Mouse (Mus musculus) kidney, postnatal 10 days (tissue): Measurements from ENCODE around the gene B230219D22Rik.
"Not testable (repeated sequence)": the region's sequence is repeated elsewhere in the genome, so short reads cannot be mapped to it uniquely, and the experiment has no call there.

Source experiments
- DNase-seq: peaks from one replicate; pipeline ENCODE4 v3.0.0; 2021; ENCODE audit warnings: mixed read lengths

Gene B230219D22Rik

DNA sequence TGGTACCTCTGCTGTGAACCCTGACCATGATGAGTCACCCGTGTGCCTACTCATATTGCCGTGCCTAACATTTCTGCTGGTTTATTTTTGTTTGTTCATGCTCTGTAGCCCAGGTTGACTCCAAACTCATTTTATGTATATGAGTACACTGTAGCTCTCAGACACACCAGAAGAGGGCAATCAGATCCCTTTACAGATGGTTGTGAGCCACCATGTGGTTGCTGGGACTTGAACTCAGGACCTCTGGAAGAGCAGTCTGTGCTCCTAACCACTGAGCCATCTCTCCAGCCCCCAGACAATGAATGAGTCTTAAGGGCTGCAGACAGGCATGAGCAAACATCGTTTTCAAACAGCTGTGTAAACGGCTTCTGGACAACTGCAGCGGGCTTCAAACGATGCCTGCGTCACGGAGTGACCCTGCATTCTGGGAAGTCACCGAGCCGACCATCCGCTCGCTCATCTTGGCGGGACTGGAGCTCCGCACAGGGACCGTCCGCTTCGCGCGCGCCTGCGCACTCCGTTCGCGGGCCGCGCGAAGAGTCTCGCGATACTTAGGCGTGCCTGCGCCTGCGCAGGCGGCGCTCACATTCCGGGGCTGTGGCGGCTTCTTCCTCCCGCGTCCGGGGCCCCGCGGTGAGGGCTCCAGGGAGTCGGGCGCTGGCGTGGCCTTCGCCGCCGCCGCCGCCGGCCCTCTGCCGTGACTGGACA is at the start of gene B230219D22Rik:
TSS of gene B230219D22Rik (plus strand) at position 590 of the 708 bp plus-strand sequence.
- DNase-seq, result peak; percentile 95

DNA sequence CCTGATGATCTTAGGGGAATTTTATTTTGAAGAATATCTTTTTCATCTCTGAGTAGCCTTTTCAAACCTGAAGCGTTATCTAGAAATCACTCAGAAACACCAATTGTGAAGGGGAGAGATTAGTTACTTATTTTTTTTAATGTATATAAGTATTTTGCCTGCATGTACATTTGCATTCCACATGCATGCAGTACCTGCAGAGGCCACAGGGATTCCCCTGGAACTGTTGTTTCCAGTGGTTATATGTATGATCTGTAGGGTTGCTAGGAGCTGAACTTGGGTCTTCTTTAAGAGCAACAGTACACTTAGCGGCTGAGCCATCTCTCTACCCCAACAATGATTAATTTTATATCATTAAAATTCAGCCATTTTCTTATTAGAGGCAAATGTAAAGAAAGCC is 48.4 kb upstream of the B230219D22Rik start:
- DNase-seq, result peak; percentile 31

DNA sequence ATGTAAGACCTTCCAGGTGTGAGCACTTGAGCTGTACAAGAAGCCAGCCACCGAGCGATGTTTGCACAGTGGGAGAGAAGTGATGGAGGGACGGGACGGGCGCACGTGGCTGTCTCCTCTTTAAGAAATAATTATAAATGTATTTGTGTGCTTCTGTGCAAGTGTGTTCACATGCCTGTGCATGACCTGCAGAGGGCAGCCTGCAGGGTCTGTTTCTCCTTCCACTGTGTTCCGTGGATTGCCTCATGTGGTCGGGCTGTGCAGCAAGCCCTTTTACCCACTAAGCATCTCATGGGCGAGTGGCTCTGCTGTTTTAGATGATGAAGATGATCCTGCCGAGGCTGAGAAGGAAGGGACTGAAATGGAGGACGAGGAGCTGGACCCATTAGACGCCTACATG is 42.8 kb upstream of the B230219D22Rik start:
- DNase-seq, result no peak

DNA sequence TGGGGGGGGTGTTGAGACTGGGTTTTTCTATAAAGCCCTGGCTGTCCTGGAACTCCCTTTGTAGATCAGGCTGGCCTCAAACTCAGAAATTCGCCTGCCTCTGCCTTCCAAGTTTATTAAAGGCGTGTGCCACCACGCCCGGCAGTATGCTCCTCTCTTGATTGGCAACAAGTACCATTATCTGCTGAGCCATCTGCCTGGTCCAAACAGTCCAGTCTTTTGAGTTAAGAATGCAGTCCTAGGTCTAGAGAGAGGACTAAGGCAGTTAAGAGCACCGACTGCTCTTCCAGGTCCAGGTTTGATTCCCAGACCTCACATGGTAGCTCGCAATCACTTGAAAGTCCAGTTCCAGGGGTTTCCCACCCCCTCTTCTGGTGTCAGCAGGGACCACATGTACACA is 41.9 kb upstream of the B230219D22Rik start:
- no peak for DNase-seq

DNA sequence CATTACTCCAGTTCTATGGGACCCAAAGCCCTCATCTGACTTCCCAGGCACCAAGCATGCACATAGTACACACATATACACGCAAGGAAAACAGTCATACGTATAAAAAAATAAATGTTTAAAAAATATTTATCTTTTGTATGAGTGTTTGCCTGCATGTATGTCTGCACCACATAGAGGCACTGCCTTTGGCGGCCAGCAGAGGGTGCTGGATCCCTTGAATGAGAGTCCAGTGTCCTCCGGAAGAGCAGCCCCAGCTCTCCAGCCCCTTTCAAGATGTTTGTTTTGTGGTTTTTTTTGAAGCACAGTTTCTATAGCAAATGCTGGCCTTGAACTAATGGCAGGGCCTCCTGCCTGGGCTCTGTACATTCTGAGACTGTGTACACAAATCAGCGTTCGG is 24.4 kb upstream of the B230219D22Rik start:
- DNase-seq, result peak; percentile 73

DNA sequence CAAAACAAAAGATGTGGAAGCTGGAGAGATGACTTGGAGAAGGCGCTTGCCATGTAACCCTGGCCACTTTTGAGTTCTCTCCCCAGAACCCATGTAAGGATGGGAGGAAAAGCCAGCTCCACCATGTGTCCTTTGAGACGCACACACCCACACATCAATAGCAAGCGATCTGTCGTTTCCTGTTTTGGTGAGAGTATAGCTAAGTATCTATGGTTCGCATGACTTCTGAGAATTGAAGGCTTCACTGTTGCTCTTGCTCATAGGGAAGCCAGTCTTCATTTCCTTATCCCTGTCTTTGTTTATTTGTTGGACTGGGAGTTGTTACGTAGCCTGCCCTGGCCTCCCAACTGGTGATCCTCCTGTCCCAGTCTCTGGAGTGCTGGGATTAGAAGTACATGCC is 20.2 kb upstream of the B230219D22Rik start:
- DNase-seq, result no peak

DNA sequence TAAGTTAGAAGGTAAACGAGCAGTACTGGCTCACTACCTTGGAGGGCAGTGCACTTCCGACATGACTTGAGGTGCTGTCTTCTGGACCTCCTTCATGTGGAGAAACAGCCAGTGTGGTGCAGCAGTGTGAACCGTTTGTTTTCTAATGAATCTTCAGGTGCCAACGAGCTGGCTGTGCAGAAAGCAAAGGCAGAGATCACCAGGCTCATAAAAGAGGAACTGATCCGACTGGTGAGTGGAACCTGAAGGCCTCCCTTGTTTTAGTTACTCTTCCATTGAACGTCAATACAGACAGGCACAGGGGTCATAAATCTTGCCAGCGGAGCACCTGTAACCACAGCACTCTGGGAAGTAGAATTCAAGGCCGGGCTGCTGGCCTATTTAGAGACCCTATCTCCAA is 15.6 kb upstream of the B230219D22Rik start:
- no peak for DNase-seq

DNA sequence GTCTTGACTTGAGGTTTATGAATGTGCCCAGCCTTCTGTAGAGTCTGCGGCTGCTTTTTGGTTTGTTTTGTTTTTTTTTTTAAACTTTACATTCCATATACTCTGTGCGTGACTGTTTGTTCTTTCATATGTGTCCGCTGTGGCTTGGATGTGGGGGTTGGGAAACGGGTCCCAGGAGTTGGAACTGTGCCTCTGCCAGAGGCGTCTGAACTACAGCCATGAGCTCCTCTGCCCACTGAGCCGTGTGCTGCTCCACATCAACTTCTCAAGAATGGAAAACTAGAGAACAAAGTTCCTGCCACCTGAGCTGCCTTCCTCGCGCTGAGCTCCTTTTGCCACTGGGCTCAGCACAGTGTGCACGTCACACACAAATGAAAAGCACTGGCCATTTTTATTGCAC is 10.7 kb upstream of the B230219D22Rik start:
- peak; percentile 24 for DNase-seq

DNA sequence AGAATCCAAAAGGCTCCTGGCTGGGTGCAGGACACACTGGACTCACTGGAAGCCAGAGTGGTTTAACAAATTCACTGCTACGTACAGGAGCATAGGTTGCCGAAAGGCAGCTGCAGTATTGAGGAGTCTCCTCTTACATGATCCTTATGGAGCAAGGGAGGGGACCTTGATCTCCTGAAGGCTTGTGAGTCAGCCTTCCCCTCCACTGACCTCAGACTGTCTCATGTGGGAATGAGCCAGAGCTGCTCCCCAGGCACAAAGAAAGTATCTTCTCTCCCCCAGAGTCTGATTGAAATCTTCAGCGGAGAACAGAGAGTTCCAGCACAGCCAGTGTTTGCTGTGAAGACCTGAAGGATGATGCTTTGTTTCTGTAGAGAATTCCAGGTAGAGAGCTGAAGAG is 9.3 kb upstream of the B230219D22Rik start:
- no peak for DNase-seq

DNA sequence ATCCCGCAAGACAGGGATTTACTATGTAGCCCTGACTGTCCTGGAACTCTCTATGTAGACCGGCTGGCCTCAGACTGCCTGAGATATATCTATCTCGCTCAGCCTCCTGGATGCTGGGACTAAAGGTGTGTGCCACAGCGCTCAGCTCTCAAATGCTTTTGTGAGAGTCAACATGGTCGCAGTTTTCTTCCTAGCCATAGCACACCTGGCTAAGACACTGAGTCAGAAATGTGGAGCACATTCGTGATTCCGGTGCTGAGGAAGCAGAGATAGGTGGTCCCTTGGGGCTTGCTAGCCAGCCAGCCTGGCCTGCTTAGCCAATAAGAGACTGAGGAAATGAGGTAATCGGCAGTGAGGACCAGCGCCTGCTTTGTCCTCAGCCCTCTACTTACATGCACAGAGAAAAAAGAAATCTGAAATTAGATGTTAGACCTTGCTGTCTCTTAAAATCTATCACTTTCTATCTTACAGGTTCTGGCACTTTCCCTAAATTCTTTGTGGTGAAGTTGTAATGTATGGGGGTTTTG is 6.8 kb upstream of the B230219D22Rik start:
- no peak for DNase-seq

DNA sequence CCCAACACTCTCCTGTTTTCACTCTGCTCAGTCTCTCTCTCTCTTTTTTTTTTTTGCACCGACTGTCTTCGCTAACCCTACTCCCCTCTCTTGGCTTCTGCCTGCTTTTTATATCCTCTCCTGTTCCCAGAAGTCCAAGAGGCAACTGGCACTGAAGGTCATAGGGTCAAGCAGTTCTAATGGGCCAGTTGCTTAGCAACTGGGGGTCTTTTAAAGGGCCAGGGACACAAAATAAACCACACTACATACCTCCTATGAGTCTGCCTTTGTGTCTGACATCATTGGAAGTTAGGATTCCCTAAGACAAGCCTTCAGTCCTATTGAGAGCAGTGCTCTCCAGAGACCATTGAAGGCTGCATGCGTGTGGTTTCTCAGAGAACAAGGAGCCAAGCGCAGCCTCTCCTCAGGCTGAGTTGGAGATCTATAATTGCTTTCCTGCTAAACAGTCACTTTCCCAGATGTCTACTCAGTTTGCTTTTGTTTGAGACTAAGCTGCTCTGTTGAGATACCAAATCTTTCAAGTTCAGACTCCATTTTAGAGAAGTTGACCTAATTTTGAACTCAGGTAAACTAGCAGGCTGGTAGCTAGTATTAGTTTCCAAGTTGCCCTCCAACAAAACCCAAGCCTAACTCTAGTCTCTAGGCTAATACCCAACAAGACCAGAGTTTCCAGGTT is 4.9 kb upstream of the B230219D22Rik start:
- DNase-seq, result no peak

DNA sequence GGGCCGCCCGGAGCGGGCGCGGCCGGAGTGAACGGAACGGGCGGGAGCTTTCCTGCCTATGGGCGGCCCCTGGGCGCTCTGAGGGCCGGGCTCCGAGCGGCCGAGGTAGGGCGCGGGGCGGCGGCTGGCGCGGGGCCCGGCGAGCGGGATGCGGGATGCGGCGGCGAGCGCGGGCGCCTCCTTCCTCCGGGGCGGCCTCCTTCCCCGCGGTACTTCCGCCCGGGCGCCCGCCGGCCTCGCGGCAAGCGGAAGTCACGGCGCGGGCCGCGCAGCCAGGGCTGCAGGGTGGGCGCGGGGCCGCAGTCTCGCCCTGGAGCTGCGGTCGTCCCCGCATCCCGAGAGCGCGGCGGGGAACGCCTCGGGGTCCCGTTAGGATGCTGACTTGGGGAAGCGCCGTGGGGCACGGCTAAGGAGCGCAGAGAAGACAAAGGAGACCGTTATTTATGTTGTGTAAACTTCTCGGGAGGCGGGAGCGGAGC is 358 bp downstream of the B230219D22Rik start:
- peak; percentile 71 for DNase-seq

DNA sequence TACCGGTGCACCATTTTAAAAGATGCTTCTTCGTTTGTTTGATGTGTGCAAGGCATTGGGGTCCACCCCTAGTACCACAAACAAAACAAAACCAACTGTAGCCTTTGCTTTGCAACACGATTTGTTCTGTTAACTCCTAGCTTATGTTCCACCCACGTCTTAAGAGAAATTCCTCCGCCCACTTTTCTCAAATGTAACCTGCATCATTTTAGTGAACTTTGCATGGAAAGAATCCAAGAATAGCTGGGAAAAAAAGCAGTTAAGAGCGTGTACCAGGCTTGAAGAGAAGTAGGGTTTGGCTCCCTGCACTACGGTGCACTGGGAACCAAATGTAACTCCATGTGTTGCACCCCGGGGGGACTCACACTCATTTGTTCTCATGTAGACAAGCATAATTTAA is 1.2 kb downstream of the B230219D22Rik start:
- DNase-seq, result no peak

DNA sequence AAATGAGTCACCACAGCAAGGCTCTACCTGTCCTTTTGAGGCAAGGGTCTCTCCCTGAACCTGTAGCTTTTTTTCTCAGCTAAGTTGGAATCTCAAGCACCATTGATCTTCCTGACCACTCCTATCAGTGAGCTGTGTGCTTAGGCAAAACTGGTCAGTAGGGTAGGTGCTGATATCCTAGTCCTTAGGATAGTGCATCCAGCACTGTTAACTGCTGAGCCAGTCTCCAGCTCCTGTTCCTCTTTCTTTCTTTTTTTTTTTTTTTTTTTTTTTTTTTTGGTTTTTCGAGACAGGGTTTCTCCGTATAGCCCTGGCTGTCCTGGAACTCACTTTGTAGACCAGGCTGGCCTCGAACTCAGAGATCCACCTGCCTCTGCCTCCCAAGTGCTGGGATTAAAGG is 3.1 kb downstream of the B230219D22Rik start:
- not testable (repeated sequence) for DNase-seq

DNA sequence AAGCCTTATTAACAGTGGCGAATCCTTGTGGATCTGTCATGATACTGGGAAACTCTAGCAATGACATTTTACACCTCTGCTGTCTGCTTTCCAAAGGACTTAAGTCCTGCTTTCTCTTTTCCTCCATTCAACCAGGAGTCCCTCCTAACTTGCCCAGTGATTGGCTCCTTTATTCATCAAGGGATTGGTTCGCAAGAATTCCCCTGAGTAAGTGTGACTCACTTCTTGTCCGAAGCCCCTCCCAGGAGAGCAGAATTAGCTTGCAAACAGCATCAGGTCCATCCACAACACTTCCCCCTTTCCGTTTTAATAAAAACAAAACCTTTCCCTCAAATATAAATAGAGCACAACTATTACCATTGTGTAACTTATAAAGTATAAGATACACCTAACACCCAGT is 11.4 kb downstream of the B230219D22Rik start:
- no peak for DNase-seq

DNA sequence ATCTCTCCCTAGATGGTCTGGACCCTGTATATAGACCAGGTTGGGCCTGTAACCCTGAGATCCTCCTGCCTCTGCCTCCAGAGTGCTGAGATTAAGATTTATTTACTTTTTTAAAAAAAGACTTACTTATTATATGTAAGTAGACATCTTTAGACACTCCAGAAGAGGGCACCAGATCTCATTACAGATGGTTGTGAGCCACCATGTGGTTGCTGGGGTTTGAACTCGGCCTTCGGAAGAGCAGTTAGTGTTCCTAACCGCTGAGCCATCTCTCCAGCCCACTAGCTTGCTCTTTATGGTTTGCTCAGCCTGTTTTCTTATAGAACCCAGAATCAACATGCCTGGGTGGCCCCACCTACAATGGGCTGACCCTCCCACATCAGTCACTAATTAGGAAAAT is 19.9 kb downstream of the B230219D22Rik start:
- no peak for DNase-seq

DNA sequence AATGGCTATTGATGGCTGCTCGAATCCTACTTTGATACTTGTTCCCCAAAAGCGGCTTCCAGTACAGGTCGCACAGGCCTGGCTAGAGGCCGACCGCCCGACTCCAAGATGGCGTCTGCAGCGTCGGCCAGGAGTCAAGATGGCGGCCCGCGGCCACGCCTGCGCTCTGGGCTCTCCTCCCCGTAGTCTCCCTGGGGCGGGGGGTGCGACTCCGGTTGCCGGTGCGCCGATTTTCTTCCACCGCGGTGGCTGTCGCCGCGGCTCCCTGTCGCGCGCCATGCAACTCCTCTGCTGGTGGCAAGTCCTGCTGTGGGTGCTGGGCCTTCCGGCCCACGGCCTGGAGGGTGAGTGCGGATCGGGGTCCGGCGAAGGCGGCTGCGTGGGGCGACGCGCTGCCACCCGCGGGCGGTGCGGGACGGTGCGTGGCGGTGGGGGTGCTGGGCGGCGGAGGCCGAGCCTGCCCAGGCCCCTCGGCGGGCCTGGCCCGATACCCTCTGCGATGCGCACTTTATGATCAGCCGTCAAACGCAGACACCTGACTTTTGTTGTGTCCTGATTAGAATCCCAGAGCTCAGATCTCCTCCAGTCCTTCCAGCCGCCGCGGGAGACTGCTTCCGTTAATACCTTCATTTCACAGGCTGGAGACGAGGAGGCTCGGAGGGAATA is 21.7 kb downstream of the B230219D22Rik start, which contains the start of gene Txndc15:
TSS of gene Txndc15 (plus strand) at position 150 of the 666 bp plus-strand sequence.
- peak; percentile 92 for DNase-seq

DNA sequence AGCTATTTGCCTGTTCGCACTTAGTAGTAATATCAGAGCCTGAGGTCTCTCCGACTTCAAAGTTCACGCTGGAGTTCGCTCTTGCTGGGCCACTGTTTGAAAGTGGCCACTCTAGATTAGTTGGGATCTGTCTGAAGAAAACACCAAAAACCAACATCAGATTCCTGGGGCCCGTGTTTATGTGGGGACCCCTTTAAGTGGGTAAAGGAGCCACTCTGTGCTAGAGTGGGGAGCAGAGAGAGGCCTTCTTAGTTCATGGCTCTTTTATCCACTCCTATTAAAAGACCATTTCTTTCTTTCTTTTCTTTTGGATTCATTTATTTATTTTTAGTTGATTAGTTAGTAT is 22.2 kb downstream of the B230219D22Rik start:
- no peak for DNase-seq

DNA sequence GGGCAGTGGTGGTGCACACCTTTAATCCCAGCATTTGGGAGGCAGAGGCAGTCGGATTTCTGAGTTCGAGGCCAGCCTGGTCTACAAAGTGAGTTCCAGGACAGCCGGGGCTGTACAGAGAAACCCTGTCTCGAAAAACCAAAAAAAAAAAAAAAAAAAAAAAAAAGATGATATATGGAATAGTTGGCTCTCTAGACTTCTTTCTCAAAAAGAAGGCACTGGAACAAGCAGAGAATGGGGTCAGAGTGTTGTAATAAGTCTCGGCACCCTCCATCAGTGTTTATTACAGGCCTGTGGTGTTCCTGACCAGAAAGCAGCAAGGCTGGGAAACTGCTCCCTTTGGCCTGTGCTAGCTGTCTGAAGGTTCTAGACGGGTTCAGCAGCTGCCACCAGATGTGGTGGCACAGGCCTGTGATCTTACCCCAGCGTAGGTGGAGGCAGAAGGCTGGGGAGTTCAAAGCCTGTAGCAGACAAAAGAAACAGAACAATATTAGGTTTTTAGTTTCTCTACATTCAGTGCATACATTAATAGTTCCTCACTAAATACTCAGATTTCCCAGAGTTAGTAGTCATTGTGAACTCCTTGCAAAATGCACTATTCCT is 23.1 kb downstream of the B230219D22Rik start:
- DNase-seq, result no peak

DNA sequence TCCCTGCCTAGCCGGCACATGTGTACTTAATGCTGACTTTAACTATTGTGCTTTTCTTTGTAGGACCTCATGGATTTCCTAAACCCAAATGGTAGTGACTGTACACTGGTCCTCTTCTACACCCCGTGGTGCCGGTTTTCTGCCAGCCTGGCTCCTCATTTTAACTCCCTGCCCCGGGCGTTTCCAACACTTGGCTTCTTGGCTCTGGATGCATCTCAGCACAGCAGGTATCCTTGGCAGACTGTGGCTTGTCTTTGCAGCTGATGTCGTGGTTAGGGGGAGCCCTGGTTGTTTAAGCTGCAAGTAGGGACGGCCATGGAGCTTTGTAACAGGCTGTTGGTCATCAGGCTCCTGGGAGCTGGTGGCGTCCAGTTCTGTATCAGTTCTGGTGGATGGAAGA is 28.6 kb downstream of the B230219D22Rik start:
- no peak for DNase-seq

DNA sequence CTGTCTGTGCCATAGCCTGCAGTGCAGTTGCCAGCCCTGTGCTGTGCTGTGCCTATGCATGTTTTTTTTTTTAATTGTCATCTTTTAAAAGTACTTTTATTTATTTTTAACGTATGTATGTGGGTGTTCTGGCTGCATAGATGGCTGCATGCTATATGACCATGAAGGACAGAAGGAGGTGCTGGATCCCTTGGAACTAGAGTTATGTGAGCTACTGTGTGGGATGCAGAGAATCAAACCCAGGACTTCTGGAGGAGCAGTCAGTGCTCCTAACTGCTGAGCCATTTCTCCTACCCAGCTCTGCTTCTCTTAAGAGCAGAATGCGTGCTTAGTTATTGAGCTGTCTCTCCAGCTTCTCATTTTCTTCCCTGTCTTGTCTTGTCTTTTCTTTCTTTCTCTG is 29.1 kb downstream of the B230219D22Rik start:
- no peak for DNase-seq

DNA sequence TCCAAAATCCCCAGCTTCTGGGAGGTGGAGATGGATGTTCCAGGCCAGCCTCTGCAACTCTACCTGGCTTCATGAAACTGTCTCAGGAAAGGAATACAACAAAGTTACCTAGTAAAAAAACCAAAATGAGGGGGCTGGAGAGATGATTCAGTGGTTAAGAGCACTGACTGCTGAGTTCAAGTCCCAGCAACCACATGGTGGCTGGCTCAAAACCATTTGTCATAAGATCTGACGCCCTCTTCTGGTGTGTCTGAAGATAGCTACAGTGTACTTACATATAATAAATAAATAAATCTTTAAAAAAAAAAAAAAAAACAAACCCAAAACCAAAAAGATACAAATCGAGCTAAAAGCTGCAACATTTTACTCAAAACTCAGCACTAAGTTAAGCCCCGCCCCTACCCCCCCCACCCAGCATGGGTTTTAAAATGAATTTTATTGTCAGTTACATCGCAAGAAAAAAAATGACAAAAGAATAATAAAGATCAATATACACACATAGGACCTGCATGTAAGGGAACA is 33.7 kb downstream of the B230219D22Rik start:
- DNase-seq, result peak; percentile 26
